Mouse (Mus musculus) urinary bladder, postnatal 14 days (tissue): ENCODE measurements at regions not wholly inside any gene's neighbourhood (a gene's known extent, or its start where the extent isn't known, plus 50 kb on each side); places are given as distances from the start of the nearest gene placed in this dataset.

Experiments
- DNase-seq: peaks from one replicate; pipeline ENCODE4 v3.0.0; 2021; ENCODE audit warnings: low spot score

- DNase-seq: no peak
Observed at GRCm38 (mm10) chr13:51345321-51345720, 63.1 kb upstream of the S1pr3 start.

- DNase-seq: no peak
Observed at GRCm38 (mm10) chr13:51345839-51346550, 62.4 kb upstream of the S1pr3 start.

- DNase-seq: no peak
Observed at GRCm38 (mm10) chr13:51348707-51349106, 59.7 kb upstream of the S1pr3 start.

- DNase-seq: no peak
Observed at GRCm38 (mm10) chr13:51349818-51350551, 58.5 kb upstream of the S1pr3 start.

- DNase-seq: no peak
Observed at GRCm38 (mm10) chr13:51352874-51353273, 55.6 kb upstream of the S1pr3 start.

- DNase-seq: no peak
Observed at GRCm38 (mm10) chr13:51355507-51355906, 52.9 kb upstream of the S1pr3 start.
